Mouse (Mus musculus): ENCODE results near the gene Usp15.
"Not testable (repeated sequence)": the region's sequence is repeated elsewhere in the genome, so short reads cannot be mapped to it uniquely, and the experiment has no call there.

Usp15 gene

DNA sequence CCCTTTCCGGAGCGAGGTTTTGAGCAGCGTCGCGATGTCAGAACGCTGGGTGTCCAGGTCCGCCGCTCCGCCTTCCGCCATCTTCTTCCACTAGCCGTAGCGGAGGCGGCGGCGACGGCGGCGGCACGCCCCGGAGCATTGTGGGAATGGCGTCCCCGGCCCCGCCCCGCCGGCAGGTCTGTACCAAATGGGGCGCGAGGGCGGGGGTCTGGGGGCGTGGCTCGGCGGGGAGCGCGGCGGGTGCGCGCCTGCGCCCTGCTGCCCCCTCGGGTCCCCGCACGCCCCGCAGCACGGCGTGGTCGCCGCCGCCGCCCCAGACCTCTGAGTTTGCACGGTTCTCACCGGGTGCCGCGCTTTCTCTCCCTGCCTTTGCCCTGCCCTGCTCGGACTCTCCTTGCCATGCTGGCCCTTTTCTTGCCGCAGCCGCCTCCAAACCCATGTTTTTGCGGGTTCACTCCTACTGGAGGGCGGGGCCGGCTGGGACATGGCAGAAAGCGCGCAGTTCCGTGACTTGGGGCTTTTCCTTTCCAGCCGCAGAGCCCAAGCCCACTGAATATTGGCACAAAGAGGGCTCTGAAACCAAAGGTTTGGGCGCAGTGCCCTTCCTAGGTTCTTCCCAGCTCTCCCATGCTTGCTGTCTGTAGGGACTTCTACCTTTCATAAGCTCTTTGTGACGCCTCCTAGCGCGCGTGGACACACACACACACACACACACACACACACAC, at the start of gene Usp15:
Gene Usp15, minus strand, starts transcription at position 161 of the 725 bp plus-strand sequence.
- DNase-seq (ENCODE audit: low spot score in 2 of 2) = peak; percentile 90 to 92

DNA sequence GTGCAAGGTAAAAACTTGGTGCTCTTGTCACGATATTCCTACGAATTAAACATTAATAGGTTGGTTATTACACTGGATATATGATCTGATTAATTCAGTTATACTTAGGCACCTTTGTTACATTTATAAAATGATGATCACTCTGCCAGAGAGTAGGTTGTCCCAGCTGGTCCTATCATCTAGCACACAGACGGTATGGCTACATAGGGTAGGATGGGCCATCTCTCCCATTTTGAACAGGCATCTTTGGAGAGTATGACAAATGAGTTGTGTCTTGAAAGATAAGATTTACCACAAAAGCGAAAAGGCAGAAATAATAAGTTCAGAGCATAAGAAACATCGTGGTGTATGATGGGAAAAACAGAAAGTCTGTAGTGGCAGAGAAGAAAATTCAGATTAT, 32.6 kb upstream of the Usp15 start:
- no peak for DNase-seq (ENCODE audit: low spot score in 2 of 2)

DNA sequence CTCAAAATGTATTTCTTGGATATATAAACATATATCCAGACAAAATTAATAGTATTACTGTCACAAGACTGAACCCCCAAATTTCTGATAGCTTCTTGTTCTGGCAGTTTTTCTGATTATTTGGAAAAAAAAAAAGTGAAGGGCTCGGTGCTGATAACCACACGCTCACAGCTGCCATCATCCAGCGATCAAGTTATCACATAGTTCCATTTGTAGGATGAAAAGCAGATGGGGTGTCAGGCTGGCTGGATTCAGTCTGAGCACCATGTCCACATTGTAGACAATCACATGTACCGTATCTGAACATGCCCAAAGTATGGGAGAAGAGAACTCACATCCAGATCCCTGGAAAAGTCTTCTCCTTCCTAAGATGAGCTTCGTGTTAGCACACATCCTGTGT, 26.0 kb upstream of the Usp15 start:
- peak in 1 of 2 experiments; percentile 17 for DNase-seq (ENCODE audit: low spot score in 2 of 2)

DNA sequence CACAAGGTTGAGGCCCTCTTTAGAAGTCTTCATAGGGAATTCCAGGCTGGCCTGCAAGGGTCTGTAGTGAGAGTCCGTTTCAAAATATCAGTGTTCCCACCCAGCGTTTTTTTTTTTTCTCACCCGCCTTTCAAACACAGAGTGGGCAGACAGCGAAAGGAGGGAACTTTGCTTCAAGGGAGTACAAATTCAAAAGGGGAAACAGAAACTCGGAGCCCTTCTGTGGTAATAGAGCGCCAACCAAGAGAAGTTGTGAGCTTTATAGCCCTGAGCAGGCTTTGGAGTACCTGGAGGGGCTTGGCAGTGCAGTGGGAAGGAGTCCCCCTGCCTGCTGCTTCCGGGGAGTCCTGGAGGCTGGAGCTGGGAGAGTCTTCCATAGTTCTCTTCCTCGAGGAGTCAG, 12.7 kb upstream of the Usp15 start:
- DNase-seq (ENCODE audit: low spot score in 2 of 2) = no peak

- DNase-seq (ENCODE audit: low spot score in 2 of 2) = no peak
Observed at GRCm38 (mm10) chr10:123208336-123208735, 11.5 kb upstream of the Usp15 start.

- DNase-seq (ENCODE audit: low spot score in 2 of 2) = no peak
Observed at GRCm38 (mm10) chr10:123206074-123206473, 9.3 kb upstream of the Usp15 start.

DNA sequence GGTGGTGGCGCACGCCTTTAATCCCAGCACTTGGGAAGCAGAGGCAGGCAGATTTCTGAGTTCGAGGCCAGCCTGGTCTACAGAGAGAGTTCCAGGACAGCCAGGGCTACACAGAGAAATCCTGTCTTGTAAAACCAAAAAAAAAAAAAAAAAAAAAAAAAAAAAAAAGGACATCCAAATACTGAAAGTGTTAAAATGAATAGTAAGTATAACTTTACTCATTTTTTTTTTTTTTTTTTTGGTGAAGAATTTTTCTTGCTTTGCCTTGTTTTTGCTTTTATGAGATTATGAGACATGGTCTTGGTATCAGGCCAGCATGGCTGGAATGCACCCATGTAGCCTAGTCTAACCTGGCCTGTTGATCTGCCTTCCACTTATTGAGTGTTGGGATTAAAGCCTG, 8.6 kb upstream of the Usp15 start:
- DNase-seq (ENCODE audit: low spot score in 2 of 2) = not testable (repeated sequence)

- DNase-seq (ENCODE audit: low spot score in 2 of 2) = peak in 1 of 2 experiments; percentile 34
Observed at GRCm38 (mm10) chr10:123201981-123202758, 5.4 kb upstream of the Usp15 start.

GRCm38 (mm10) chr10:123201436-123201835, 4.6 kb upstream of the Usp15 start:
- no peak for DNase-seq (ENCODE audit: low spot score in 2 of 2)

DNA sequence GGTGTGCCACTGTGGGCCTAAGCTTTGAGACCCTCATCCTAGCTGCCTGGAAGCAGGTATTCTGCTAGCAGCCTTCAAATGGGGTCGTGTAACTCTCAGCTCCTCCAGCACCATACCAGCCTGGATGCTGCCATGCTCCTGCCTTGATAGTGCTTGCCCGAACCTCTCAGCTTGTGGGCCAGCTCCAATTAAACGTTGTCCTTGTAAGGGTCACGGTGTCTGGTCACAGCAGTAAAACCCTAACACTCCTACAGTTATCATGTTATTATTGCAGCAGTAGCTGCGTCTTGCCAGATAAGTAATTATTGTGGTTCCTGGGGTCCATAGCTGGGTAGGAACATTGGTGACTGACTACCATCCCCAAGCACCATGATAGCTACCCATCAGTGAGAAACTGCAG, 4.2 kb upstream of the Usp15 start:
- no peak for DNase-seq (ENCODE audit: low spot score in 2 of 2)

DNA sequence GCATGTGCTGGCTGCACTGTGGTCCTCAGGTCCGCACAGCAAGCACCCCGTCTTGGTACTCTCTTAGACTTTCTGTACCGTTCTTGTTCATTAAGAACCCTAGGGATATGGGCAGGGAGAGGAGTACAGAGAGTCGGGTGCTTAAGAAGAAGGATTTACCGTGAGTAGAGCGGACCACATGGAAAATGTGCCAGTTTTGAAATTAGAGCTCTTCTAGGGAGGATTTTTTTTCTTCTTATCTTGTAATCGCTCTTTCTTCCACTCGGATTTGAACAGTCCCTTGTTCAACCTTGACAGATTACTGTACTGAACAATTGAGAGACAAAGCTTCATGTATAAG, 3.5 kb upstream of the Usp15 start:
- no peak for DNase-seq (ENCODE audit: low spot score in 2 of 2)

DNA sequence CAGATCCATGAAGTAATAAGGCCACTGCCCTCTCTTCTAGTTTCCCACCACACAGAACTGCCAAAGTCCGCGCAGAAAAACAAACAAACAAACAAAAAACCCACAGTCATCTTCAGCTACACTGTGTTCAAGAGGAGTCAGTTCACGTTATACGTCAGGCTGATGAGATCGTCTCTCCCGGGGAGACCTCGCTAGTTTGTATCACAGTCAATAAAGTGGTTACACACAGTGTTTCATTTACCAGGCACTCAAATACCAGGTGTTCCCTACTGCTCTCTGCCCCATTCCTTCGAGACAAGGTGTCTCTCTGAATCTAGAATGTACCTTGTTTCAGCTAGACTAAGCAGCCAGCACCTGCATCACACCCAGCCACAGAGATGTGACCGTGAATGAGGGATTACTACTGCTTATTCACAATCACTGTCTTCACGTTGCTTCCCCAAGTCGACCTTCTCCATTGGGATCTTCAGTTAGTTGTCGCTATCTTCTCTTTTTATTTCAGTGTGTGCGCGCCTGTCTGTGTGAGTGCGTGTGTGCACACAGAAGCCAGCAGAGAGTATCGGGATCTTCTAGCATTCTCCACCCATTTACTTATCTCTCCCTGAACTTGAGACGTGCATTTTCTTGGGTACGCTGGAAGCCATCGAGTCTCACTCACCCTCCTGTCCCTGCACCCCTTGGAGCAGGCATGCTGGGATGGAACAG, 3.0 kb upstream of the Usp15 start:
- DNase-seq (ENCODE audit: low spot score in 2 of 2) = no peak

- DNase-seq (ENCODE audit: low spot score in 2 of 2) = no peak
Observed at GRCm38 (mm10) chr10:123199119-123199518, 2.3 kb upstream of the Usp15 start.

- DNase-seq (ENCODE audit: low spot score in 2 of 2) = no peak
Observed at GRCm38 (mm10) chr10:123198183-123198582, 1.4 kb upstream of the Usp15 start.

DNA sequence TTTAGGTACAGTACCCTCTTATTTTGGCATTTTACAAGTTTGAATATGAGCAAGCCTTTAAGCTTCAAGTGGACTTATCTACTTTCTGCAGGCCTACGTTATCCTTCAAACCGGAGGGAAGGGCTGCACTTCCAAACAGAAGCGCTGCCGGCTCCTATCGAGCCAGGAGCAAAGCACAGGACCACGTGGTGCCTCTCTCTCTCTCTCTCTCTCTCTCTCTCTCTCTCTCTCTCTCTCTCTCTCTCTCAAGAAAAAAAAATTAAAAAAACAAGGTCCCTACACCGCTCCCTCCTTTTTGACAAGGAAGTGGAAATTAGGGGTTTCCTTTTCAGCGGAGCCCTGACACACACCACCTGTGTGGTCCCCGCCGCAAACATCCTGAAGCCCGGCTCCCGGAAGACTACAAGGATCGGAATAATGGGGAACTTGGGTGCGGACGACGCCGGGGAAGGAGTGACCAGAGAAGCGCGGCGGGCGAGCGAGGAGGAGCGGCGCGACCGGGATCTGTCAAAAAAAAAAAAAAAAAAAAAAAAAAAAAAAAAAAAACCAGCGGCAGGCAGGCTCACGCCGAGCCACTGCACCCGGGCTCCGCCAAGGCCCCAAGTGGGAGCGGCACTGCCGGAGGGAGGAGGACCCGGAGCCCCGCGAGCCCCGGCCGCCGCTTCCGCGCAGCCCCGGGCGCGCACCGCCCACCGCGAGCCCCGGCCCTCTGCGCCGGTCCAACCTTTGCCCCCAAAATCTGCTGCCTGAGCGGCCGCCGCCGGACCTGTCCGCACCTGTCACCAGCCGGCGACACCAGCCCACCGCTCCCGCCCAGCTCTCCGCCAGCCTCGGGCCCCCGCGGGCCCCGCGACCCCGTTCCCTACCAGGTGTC, 597 bp downstream of the Usp15 start:
- peak; percentile 51 to 71 for DNase-seq (ENCODE audit: low spot score in 2 of 2)

DNA sequence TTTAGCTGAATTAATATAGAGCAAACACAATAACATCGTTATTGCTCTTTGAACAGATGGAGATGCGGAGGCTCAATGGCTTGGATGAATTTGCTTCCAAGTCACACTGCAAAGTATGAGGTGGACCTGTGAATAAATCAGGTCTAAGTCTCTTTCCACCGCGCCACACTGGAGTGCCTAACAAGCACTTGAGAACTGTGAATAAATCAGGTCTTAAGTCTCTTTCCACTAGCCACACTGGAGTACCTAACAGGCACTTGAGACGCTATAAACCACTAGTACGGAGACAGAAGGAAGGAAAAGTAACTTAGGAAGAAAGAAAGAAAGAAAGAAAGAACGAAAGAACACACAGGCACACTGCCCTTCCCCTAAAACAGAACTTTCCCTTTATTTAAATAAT, 1.3 kb downstream of the Usp15 start:
- DNase-seq (ENCODE audit: low spot score in 2 of 2) = no peak

GRCm38 (mm10) chr10:123191038-123191437, 5.8 kb downstream of the Usp15 start:
- DNase-seq (ENCODE audit: low spot score in 2 of 2) = no peak

DNA sequence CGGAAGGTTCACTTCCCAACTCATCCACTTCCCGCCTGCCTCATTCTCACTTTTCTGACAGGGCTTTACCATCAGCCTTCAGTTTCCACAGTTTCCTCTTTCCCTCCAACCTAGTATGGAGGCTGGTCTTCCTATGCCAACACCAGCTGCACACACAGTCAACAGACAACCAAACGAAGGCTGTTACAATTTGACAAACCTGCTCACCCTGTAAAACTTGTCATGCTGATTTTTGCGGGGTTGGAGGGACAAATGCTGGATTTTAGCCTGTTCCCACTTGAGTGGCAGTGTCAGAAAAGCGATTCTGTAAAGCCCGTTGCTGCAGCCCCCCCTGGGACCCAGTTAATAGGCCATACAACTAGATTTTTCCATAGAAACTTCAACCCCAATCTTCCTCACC, 9.5 kb downstream of the Usp15 start:
- DNase-seq (ENCODE audit: low spot score in 2 of 2) = no peak

DNA sequence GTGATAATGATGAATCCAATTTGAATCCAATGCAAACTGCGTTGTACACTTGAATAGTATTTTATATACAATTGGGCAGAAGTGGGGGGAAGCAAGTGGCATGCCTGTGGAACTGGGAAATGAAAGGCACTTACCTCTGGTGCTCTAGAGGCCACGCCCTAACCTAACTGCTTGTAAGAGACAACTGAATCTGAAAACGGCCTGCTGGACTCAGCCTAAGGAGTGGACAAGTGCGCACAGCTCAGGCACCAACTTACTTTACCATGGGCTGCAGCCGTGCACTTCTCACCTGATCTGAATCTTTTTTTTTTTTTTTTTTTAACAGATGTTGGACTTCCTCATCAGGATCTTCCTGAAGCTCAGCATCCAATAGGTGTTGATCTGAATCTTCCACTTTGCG, 10.9 kb downstream of the Usp15 start:
- no peak for DNase-seq (ENCODE audit: low spot score in 2 of 2)

DNA sequence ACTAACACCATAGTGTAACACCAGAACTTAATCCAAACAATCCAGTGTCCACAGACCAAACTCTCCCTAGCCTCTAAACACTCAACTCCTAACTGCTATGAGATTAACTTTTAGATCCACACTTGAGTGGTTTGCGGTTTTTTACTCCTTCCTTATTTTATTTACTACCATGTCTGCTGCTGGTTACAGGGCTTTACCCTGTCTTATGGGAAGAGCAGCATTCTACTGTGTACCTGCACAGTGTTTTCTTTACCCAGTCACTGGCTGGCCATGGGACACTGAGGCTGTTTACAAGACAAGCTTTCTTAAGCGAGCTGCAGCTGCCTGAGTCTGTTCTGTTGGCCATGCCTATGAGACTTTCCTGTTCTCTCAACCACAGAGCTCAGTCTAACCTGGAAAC, 13.1 kb downstream of the Usp15 start:
- DNase-seq (ENCODE audit: low spot score in 2 of 2) = no peak

- no peak for DNase-seq (ENCODE audit: low spot score in 2 of 2)
Observed at GRCm38 (mm10) chr10:123183243-123183642, 13.6 kb downstream of the Usp15 start.

DNA sequence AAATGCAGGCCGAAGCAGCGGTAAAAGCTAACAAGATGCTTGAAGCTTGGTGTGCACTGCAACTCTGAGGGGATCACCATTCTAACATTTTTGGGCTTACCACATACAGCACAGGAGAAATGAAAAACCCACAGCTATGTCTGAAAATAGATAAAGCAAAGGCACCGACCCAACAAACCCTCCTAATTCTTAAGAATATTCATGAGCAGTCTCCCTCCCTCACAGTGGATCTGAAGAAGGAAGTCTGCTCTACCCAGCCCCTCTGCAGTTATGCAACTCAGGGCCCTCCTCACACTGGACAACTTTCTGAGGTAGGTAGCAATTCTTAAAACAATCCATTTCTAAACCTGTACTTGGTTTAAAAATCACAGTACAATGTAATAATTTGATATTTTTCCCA, 14.4 kb downstream of the Usp15 start:
- DNase-seq (ENCODE audit: low spot score in 2 of 2) = no peak
